Mouse (Mus musculus) gonadal fat pad, adult 2 months (tissue): ENCODE measurements around the gene Ube2l6. TPM values are rescaled to one million over a fixed set of nuclear protein-coding genes. Genes with fewer than 3 reads are reported as not detected.
"Not testable (repeated sequence)": the region's sequence is repeated elsewhere in the genome, so short reads cannot be mapped to it uniquely, and the experiment has no call there.

Experiments used
- DNase-seq: peaks from one replicate; pipeline ENCODE4 v3.0.0-alpha.2; 2012; ENCODE audit warnings: low read depth
- polyA plus RNA-seq: library from polyadenylated mRNA; depleted of rRNA; stranded (reverse); fragments of >200 nt; gene quantifications from 2 replicates; pipeline ENCODE4 v1.2.3, GENCODE M21; 2012

Ube2l6 gene
- polyA plus RNA-seq, 1 experiment: 24.8 TPM

DNA sequence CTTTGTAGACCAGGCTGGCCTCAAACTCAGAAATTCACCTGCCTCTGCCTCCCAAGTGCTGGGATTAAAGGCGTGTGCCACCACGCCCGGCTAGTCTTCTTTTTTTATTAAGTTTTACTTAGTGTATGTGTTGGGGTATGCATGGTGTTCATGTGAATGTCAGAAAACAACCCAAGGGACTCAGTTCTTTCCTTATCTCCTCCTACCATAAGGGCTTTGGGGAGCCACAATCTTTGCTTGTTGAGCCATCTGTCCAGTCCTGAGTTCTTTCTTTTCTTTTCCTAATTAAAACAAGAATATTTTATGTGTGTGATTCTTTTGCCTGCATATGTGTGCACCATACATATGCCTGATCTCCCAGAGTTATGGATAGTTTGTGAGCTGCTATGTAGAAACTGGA lies 5.5 kb upstream of the Ube2l6 start:
- no peak for DNase-seq

DNA sequence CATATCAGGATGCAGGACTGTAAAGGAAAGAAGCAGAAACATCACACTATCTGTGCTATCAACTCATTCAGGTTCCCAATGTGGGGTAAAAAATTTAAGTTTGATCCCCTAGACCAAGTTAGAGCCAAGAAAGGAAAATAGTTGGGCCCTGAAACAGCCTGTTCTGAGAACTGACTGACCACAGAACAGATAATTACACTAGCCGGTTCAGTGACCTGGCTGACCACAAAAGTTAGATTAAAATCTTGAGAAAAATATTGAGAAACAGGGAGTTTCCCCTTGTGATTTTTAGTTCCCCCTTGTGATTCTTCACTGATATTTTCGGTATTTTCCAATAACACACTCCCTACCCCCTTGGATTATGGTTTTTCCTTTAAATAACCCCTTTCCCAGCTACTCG lies 4.8 kb upstream of the Ube2l6 start:
- no peak for DNase-seq

DNA sequence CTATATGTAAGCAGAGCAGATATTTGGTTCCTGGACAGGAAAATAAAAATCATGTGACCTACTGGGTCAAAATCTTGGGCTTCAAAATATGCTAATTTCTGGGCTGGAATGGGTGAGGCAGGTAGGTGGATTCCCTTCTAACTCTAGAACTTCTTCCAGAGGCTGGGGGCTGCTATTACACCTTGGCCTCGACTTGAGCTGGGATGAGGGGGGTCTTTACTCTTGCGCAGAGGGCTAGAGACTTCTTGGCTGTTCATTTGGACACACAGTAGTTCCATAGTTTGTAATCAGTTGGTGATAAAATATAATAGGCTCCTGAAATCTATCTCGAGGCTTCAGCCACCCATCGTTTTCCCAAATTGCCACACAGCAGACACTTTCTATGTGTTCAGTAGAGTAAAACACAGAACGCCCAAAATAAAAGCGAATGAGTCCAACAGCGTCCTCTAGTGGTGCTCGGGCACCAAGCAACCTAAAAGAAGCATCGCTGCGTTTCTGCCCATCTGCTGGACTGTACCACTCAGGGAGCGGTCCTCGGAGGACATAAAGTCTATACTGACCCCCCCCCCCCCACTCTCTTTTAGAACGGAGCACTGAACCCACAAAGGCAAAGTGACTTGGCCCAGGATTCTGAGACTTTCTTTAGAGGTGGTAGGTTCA lies 665 bp upstream of the Ube2l6 start:
- no peak for DNase-seq

GRCm38 (mm10) chr2:84799041-84799561 lies 473 bp downstream of the Ube2l6 start:
- DNase-seq: no peak

GRCm38 (mm10) chr2:84800304-84800703 lies 1.7 kb downstream of the Ube2l6 start:
- DNase-seq: no peak

GRCm38 (mm10) chr2:84801223-84801622 lies 2.6 kb downstream of the Ube2l6 start:
- DNase-seq: not testable (repeated sequence)

GRCm38 (mm10) chr2:84803963-84804362 lies 5.3 kb downstream of the Ube2l6 start:
- no peak for DNase-seq

DNA sequence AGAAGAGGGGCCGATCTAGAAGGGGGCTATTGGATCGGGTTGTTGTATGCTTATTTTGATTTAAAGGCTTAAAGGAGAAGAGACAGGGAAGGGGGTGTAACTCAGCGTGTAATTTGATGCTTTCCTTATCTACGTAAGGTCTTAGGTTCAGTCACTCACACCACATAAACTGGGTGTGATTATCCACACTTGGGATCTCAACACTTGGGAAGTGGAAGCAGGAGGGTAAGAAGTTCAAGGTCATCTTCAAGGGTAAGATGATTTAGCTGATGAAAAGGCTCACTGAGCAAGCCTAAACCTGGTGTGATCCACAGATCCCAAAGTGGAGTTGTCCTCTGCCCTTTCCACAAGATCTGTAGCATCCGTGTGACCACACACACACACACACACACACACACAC lies 7.9 kb downstream of the Ube2l6 start:
- no peak for DNase-seq

- DNase-seq: no peak
Observed at GRCm38 (mm10) chr2:84809330-84809729, 10.7 kb downstream of the Ube2l6 start.

GRCm38 (mm10) chr2:84810526-84810885 lies 11.9 kb downstream of the Ube2l6 start:
- no peak for DNase-seq

DNA sequence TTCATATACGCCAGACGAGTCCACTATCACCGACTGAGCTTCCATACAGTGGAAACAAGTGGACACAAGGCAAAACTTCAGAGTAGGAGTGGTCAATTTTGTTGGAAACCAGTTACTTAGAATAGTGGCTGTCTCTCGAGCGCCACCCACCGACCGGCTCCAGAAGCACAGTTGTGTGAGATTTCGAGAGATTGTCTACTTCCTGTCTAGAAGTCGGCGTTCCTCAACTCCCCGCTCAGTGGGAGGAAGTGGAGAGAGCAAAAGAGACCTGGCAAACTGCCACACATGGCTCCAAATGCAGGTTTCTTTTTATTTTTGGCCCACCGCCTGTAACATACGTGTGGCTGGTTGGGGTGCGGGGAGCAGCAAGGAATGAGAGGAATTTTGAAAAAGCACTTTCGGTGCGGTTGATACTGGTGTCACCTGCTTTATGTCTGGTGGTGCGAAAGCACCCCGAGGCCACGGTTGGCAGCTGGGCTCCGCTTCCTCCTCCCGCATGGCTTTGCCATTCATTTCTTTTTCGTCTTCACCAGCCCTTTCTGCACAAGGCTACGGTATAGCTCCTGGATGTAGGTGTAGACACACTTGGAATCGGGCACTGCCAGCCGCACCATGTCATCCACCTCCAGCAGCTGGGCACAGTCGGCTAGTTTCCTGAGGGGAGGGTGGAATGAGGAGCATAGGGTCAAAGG lies 12.4 kb downstream of the Ube2l6 start:
- no peak for DNase-seq

DNA sequence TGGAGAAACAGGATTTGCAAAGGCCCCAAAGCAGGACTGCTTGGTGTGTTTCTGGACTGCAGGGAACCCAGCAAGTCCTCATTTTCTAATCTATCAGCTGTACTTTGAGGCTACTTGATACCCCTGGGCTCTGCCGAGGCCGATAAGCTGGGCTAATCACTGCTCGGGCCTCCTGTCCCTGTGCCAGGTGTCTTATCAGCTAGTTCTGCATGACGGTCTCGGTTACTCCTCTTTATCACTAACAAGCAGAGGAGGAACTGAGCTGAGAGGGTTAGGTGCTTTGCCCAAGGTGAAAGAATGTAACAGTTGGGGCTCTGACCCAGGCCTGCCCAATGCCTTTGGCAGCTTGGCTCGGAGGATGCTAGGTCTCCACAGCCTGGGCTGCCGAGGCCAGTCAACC lies 13.3 kb downstream of the Ube2l6 start:
- no peak for DNase-seq

DNA sequence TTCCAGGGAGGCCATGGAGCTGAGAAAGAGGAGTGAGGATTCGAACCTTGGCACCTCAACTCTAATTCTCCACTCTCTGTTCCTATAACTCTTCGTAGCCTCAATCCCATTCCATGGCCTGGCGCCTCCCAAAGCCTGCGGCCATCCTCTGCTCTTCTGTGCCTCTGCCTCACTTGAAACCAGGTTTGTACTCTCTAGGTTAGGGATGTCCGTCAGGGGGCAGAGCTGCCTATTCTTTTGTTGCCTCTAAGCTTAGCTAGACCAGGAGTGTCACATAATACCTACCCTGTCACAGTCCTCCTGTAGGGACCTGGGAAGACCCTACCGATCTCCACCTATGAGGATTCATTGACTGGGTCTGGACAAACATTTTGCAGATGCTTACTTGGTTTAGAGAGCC lies 14.0 kb downstream of the Ube2l6 start:
- no peak for DNase-seq

GRCm38 (mm10) chr2:84819861-84820260 lies 21.2 kb downstream of the Ube2l6 start:
- no peak for DNase-seq

DNA sequence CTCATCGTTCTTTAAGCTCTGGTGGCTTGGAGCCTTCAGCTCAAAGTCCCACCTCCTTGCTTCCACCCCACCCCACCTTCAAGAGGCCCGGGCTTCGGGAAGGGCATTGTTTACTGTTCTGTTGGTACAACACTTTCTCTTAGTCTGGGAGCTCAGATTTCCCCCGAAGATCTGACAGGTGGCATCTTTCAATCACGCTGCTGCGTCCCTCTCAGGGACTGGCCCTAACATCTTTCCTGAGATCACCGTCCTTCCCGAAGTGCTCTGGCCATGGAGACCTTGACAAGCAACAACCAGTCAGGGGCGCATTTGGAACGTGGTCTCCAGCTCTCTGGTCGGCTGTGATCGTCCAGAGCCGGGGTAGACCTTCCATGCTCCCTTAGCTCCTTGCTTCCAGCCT lies 23.9 kb downstream of the Ube2l6 start, which contains the start of gene Smtnl1:
TSS of gene Smtnl1 (minus strand) at position 101 of the 400 bp plus-strand sequence.
- DNase-seq: no peak

GRCm38 (mm10) chr2:84823237-84823636 lies 24.6 kb downstream of the Ube2l6 start:
- no peak for DNase-seq

DNA sequence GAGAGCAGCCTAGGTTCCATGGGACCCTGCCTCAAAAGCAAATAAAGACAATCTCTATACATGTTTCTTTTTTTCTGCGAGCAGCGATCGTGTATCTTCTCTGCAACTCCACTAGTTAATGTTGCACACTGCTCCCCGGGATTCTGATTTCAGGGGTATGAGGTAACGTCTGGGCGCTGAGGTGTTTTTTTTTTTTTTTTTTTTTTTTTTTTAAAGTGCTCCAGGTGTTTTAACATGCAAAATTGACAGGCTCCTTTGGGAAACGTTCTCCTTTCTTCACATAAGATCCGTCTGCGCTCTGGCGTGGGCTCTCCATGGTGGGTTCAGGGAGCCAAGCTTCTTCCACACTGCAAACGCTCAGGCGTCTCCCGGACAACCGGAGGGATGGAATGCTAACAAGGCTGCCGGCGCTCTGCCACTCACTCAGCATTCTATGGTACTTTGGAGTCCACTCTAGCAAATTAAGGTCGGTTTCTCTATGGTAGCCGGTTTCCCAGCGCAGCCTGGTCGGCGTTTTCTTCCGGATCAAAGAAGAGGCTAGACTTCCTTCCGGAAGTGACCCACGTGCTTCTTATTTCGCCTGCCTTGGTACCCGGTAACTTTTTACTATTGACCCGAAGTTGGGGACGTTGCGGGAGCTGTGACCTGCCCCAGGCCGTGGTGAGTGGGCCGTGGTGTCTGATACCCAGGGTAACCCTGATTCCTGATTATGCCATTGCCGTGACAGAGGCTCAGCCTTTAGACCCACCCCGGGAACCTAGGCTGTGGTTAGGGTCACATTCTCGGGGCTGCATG lies 28.1 kb downstream of the Ube2l6 start, which contains the start of gene Timm10:
TSS of gene Timm10 (plus strand) at position 510 of the 795 bp plus-strand sequence.
- peak; percentile 75 for DNase-seq

GRCm38 (mm10) chr2:84827283-84827920 lies 28.8 kb downstream of the Ube2l6 start:
- no peak for DNase-seq

GRCm38 (mm10) chr2:84831666-84832391 lies 33.2 kb downstream of the Ube2l6 start:
- DNase-seq: peak; percentile 94

DNA sequence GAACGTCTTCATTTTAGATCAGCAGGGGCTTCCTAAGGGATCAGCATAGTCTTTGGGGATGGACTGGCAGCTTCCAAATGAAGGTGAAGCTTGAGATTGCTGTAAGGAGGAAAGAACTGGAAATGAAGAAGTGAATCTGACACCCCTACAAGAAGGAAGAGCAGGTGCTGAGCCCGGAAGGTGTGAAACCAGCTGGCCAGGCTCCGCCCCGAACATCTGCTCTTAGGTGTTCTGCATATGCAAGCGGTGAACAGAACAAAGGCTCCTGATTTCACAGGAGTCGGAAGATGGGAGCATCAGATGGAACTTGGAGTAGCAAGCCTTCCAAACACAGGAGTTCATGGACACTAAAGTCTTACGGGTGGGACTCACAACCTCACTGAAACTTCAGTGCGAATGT lies 38.5 kb downstream of the Ube2l6 start:
- no peak for DNase-seq
